Mouse (Mus musculus) naive thymus-derived CD4-positive, alpha-beta T cell, adult 5 months (primary cell): Measurements from ENCODE around the gene Ccr2. TPM values are rescaled to one million over a fixed set of nuclear protein-coding genes. Genes with fewer than 3 reads are reported as not detected.

Experiments
- polyA plus RNA-seq: library from polyadenylated mRNA; unstranded; fragments of 100-300 nt; shearing (Covaris generic); gene quantifications from one replicate; pipeline ENCODE4 v1.2.1, GENCODE M21; 2017

Gene Ccr2
- 1.1 TPM for polyA plus RNA-seq

DNA sequence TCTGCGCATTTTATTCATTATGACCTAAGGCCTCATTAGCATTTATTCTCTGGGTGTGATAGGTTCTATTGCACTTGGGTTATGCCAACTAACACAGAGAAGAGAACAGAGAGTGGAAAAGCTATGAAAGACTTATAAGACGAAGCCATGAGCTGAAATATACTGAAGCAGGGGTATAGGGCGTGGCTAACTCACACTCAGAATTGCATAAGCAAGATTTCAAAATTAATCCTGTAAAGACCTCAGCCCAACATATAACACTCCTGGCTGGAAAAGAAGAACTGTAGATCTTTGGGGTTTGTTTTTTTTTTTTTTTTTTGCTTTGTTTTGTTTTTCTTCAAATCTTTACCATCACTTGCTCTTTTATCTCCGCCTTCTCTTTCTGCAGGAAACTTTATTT is at the start of gene Ccr2:
TSS of gene Ccr2 (plus strand) at position 228 of the 400 bp plus-strand sequence.

DNA sequence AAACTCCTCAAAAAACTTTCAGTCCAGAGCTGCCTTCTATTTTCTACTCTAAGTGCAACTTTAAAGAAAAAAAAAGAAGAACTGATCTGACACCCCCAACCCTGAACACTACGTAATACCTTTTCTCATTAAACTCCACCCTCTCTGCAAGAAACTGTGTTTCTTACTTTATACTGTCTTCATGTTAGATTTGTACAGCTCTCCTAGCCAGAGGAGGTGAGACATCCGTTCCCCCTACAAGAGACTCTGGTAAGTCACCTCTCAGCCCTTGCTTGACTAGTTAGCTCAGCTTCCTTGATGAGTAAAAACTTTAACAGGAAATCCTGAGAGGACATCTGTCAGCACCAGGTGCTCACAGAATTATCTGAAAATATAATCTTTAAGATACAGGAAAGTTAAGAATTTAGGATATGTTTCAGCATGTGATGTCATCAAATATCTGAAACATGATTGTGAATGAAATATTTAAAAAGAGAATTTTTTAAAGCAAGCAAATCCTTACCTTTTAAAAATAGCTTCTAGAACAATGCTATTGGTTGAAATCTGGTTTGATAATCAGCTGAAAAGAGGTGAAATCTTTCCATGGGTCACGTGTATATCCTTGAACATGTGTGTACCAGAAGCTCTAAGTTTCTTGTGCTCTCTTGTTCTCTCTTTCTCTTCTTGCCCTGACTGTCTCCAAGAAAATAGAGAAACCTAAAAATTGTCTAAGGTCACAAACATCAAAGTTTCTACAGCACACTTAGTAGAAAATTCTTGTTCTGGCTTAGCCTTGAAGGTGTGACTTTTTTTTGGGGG is 19.8 kb downstream of the Ccr2 start, which contains the start of gene Ccr5:
TSS of gene Ccr5 (plus strand) at position 157 of the 798 bp plus-strand sequence.

Other genes with a start within 250 kb of the Ccr2 start
- 0.15 TPM for gene Xcr1, start 239.9 kb upstream of the Ccr2 start, polyA plus RNA-seq
- gene Ccr1, start 133.3 kb upstream of the Ccr2 start, polyA plus RNA-seq: not detected
- gene Ccr1l1, start 123.5 kb upstream of the Ccr2 start, polyA plus RNA-seq: not detected
- not detected for gene Ccr3, start 80.0 kb upstream of the Ccr2 start, polyA plus RNA-seq
- gene Ccr5, start 19.6 kb downstream of the Ccr2 start, polyA plus RNA-seq: 2.9 TPM
- 9.9 TPM for gene 2010315B03Rik, start 210.7 kb downstream of the Ccr2 start, polyA plus RNA-seq